Mouse (Mus musculus): Measurements from ENCODE around the gene Rps13. TPM values are rescaled to one million over a fixed set of nuclear protein-coding genes. Genes with fewer than 3 reads are reported as not detected.

The Rps13 gene
- polyA plus RNA-seq, 1 experiment from 2014 or later = 821 TPM

DNA sequence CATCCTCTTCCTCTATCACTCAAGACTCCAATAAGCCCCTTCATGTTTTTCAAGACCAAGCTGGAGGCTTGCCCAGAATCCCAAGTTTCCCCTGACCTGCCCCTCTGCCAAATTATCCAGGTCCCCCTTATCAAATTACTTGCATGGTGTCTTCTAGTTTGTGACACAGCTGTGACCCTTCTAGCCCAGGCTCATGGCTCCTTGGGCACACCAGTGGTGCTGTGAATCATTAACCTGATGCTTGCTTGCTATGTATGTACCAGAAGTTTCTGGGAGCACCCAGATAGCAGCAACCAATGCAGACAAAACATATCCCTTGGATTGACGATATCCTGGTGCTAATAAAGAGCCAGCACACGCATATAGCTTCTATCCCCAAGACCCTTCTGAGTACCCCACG, 45.0 kb downstream of the Rps13 start:
- Histone ChIP-seq H3K4me2 (no peak overlapping the region), H3K4me1 (peaks cover 51% of the 10 kb centered on the region), H3K36me3 (no peaks in the 10 kb centered on the region), H3K27me3 (replicated peaks) (no peaks in the 10 kb centered on the region), H3K9me3 (replicated peaks) (no peaks in the 10 kb centered on the region), H3K27ac (0 out of 2 replicates have a peak overlapping the region, but pooled peaks have one; percentile 64), H3K4me3 (no peak overlapping the region), H3K9ac (no peak overlapping the region)
- ATAC-seq = no peak
- WGBS (ENCODE audit: insufficient replicate concordance) = 65% methylated on average over 3 of the region's 3 CpGs

GRCm38 (mm10) chr7:116287959-116288358, 46.0 kb downstream of the Rps13 start:
- Histone ChIP-seq H3K27ac (peak overlapping the region; percentile 64), H3K27me3 (replicated peaks) (no peaks in the 10 kb centered on the region), H3K9me3 (replicated peaks) (no peaks in the 10 kb centered on the region), H3K4me2 (0 out of 2 replicates have a peak overlapping the region, but pooled peaks have one; percentile 3), H3K4me3 (no peak overlapping the region), H3K9ac (no peak overlapping the region), H3K4me1 (peaks cover 51% of the 10 kb centered on the region), H3K36me3 (no peaks in the 10 kb centered on the region)
- 64% methylated on average over 5 of the region's 5 CpGs for WGBS (ENCODE audit: insufficient replicate concordance)
- peak; percentile 57; the same call in 1 of the 2 replicates for ATAC-seq

- H3K9ac ChIP-seq = no peak overlapping the region
- ATAC-seq = peak; percentile 76
- 53% methylated on average over 11 of the region's 11 CpGs for WGBS (ENCODE audit: insufficient replicate concordance)
- no peaks in the 10 kb centered on the region for H3K27me3 ChIP-seq (replicated peaks)
- peaks cover 51% of the 10 kb centered on the region for H3K4me1 ChIP-seq
- no peaks in the 10 kb centered on the region for H3K36me3 ChIP-seq
- no peaks in the 10 kb centered on the region for H3K9me3 ChIP-seq (replicated peaks)
- H3K4me3 ChIP-seq = no peak overlapping the region
- peak overlapping the region; percentile 35 for H3K4me2 ChIP-seq
- peak overlapping the region; percentile 64 for H3K27ac ChIP-seq
Observed at GRCm38 (mm10) chr7:116286611-116287355, 47.2 kb downstream of the Rps13 start.

DNA sequence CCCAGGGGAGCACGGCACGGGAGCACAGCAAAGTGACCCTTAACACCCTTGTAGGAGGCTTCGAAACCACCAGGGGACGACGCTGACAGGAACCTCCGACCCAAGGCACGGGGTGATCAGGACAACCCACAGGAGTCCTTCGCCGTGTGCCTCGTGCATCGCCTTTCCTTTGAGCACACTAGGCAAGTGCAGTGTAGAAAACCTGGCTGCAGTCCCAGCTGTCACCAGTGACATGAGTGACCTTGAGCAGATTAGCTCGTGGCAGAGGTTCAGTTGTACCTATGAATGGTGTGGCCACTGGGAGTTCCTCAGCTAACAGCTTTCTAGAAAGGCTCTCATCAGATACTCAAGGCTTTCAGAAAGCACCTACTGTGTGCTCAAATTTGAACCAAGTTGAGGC, 47.8 kb downstream of the Rps13 start:
- Histone ChIP-seq H3K4me1 (peaks cover 51% of the 10 kb centered on the region), H3K9me3 (replicated peaks) (no peaks in the 10 kb centered on the region), H3K27me3 (replicated peaks) (no peaks in the 10 kb centered on the region), H3K27ac (peak overlapping the region; percentile 64), H3K4me2 (peak overlapping the region; percentile 35), H3K4me3 (no peak overlapping the region), H3K36me3 (no peaks in the 10 kb centered on the region), H3K9ac (no peak overlapping the region)
- 59% methylated on average over 12 of the region's 12 CpGs for WGBS (ENCODE audit: insufficient replicate concordance)
- ATAC-seq = no peak

DNA sequence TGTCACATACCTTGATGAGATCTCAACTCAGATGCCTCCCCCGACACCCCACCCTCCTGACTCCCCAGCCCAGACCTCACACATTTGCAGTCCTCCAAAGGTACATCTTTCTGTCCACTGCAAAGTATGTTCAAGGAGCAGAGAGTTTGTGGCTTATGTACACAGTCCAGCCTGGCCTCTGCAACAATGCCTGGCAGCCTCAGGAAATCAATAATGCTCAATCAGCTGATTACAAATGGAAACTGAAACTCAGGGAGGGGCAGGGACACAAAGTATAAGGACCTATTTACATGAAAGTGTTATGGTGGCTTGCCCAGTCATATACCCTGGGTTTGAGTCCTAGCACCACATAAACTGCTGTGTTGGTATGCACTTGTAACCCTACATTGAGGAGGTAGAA, 48.8 kb downstream of the Rps13 start:
- no peak for ATAC-seq

DNA sequence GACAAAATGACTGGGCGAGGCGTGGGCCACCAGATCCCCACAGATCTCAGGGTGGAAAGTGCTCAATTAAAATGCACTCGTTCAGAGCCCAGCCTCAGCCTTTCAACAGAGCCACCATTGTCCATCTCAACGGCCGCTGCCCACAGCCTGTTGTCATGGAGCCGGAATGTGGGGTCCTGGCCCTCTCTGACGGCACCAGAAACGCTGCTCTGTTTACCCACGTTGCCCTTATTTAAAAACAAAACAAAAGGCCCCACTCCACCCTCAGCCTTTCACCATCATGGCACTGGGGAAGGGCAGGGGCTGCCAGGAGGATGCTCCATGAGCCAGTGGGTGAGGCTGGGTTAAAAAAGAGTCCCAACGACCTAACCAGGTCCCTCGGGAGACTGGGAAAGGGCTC, 51.2 kb downstream of the Rps13 start:
- Histone ChIP-seq H3K27me3 (replicated peaks) (no peaks in the 10 kb centered on the region), H3K9me3 (replicated peaks) (no peaks in the 10 kb centered on the region), H3K9ac (no peak overlapping the region), H3K36me3 (no peaks in the 10 kb centered on the region), H3K27ac (no peak overlapping the region), H3K4me3 (no peak overlapping the region), H3K4me2 (no peak overlapping the region), H3K4me1 (peaks cover 33% of the 10 kb centered on the region)
- ATAC-seq = no peak
- 68% methylated on average over 11 of the region's 11 CpGs for WGBS (ENCODE audit: insufficient replicate concordance)

More for the DNA sequence above, 48.8 kb downstream of the Rps13 start:
- WGBS (ENCODE audit: insufficient replicate concordance) = 63% methylated on average over 1 of the region's 1 CpGs
- Histone ChIP-seq H3K4me3 (no peak overlapping the region), H3K36me3 (no peaks in the 10 kb centered on the region), H3K9ac (no peak overlapping the region), H3K27ac (no peak overlapping the region), H3K4me2 (no peak overlapping the region), H3K9me3 (replicated peaks) (no peaks in the 10 kb centered on the region), H3K27me3 (replicated peaks) (no peaks in the 10 kb centered on the region), H3K4me1 (peaks cover 51% of the 10 kb centered on the region)

Other genes starting within 250 kb of the Rps13 start
- gene Gm4353, start 249.6 kb downstream of the Rps13 start, polyA plus RNA-seq (2016; fragmentation: Nextera tagmentation; extraction: Ambion mirVana) = 0.43 and 0.82 TPM in 2 replicates
- 3.6 TPM in 2 replicates for gene Plekha7, start 25.8 kb downstream of the Rps13 start, polyA plus RNA-seq (2016; fragmentation: Nextera tagmentation; extraction: Ambion mirVana)
- 8.9 and 9.4 TPM in 2 replicates for gene Pik3c2a, start 109.3 kb upstream of the Rps13 start, polyA plus RNA-seq (2016; fragmentation: Nextera tagmentation; extraction: Ambion mirVana)
- gene Nucb2, start 170.2 kb upstream of the Rps13 start, polyA plus RNA-seq (2016; fragmentation: Nextera tagmentation; extraction: Ambion mirVana) = 3.3 and 3.5 TPM in 2 replicates